Comparison of ENCODE assay signal across 15 mouse cellular contexts in the genomic region with DNA sequence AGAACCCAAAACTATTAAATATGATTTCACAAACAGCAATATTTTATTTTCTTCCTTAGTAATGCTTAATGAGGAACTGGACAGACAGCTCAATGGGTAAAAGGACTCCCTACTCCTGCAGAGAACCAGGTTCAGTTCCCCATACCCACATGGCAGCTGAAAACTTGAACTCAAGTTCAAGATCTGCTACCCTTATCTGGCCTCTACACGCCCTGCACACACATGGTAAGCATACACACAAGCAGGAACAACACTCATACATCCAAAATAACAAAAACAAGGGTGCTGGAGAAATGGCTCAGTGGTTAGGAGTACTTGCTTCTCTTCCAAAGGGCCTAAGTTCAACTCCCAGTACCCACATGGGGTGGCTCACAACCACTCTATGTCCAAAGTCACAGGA. TPM values are rescaled to one million over a fixed set of nuclear protein-coding genes. Genes with fewer than 3 reads are reported as not detected.
DNase-seq lines count a peak whose midpoint lies in the region; ATAC-seq lines count a peak whose summit lies in the region.
"Had no signal": no experiment of that assay in that cellular context is flagged by ENCODE, and none has a peak within 500 bp of the region (broad histone marks: within the 10 kb centered on the region; RNA-seq: fewer than 3 reads in every experiment).

No protein-coding gene starts in this region.

- 47% methylated on average over 1 of the region's 1 CpGs for WGBS in liver, embryonic 13.5 days (ENCODE audit: insufficient replicate concordance)

- no peaks in the 10 kb centered on the region for H3K9me3 ChIP-seq in liver, embryonic 13.5 days (replicated peaks)
- H3K9me3 ChIP-seq: embryonic facial prominence, embryonic 12.5 days; forebrain, embryonic 15.5 days; heart, embryonic 13.5 days; hindbrain, embryonic 15.5 days had no signal

- no peak overlapping the region for H3K9ac ChIP-seq in liver, embryonic 13.5 days
- H3K9ac ChIP-seq: embryonic facial prominence, embryonic 12.5 days; forebrain, embryonic 15.5 days; heart, embryonic 13.5 days; hindbrain, embryonic 15.5 days had no signal

- no peak overlapping the region for H3K4me3 ChIP-seq in liver, embryonic 13.5 days (replicated peaks)
- H3K4me3 ChIP-seq: embryonic facial prominence, embryonic 12.5 days; forebrain, embryonic 15.5 days; heart, embryonic 13.5 days; hindbrain, embryonic 15.5 days had no signal

- no peaks in the 10 kb centered on the region for H3K27me3 ChIP-seq in liver, embryonic 13.5 days
- H3K27me3 ChIP-seq: embryonic facial prominence, embryonic 12.5 days; forebrain, embryonic 15.5 days; heart, embryonic 13.5 days; hindbrain, embryonic 15.5 days had no signal

- H3K4me2 ChIP-seq in liver, embryonic 13.5 days = no peak overlapping the region
- H3K4me2 ChIP-seq: embryonic facial prominence, embryonic 12.5 days; forebrain, embryonic 15.5 days; heart, embryonic 13.5 days; hindbrain, embryonic 15.5 days had no signal

- peak; percentile 12 for DNase-seq in MEL-GATA-1-ER (ENCODE audit: extremely low read depth, low read depth)
- DNase-seq in c-Kit-positive CD71-positive TER-119-positive erythroid progenitor cells, embryonic 14.5 days (ENCODE audit: low spot score) = peak; percentile 7
- DNase-seq in liver, embryonic 13.5 days = no peak
- DNase-seq in spleen, adult 12 weeks (ENCODE audit: low spot score) = no peak
- no peak for DNase-seq in frontal cortex, postnatal 36 days (ENCODE audit: low spot score in 2 of 2)
- no peak for DNase-seq in heart, adult 11 months
- DNase-seq: adrenal gland, postnatal 10 days; cerebellum, adult 8-10 months; cerebellum, postnatal 25 days; gastrocnemius, postnatal 14 days; heart, postnatal 36 days had no signal

- H3K36me3 ChIP-seq in liver, embryonic 13.5 days = peaks cover 6% of the 10 kb centered on the region; the same call in 1 of the 2 replicates

- H3K27ac ChIP-seq in liver, embryonic 13.5 days = no peak overlapping the region
- H3K27ac ChIP-seq: embryonic facial prominence, embryonic 12.5 days; forebrain, embryonic 15.5 days; heart, embryonic 13.5 days; hindbrain, embryonic 15.5 days had no signal

- ATAC-seq in liver, embryonic 13.5 days (ENCODE audit: low read depth) = peak; percentile 61; the same call in 1 of the 2 replicates
- ATAC-seq: forebrain, embryonic 15.5 days had no signal

- peaks cover 16% of the 10 kb centered on the region for H3K4me1 ChIP-seq in liver, embryonic 13.5 days (replicated peaks)
- H3K4me1 ChIP-seq: embryonic facial prominence, embryonic 12.5 days; forebrain, embryonic 15.5 days; heart, embryonic 13.5 days; hindbrain, embryonic 15.5 days had no signal

RNA-seq across cellular contexts. Expression of gene Itfg1, which starts 39.3 kb away (rescaled TPM):
- 23.2 and 29.1 TPM in 2 replicates for polyA plus RNA-seq in liver, embryonic 13.5 days (2015; fragmentation: Nextera tagmentation; extraction: Ambion mirVana)

RNA-seq across cellular contexts. Expression of gene Phkb, which starts 39.4 kb away (rescaled TPM):
- polyA plus RNA-seq in liver, embryonic 13.5 days (2015; fragmentation: Nextera tagmentation; extraction: Ambion mirVana) = 11.9 and 14.7 TPM in 2 replicates

Comparison
In these comparisons a context has a peak if more than half of its experiments do, and no peak if none do; other contexts are left out.
1. DNase-seq: peak in MEL-GATA-1-ER (single experiment) and c-Kit-positive CD71-positive TER-119-positive erythroid progenitor cells, embryonic 14.5 days (single experiment); none in liver, embryonic 13.5 days (single experiment), spleen, adult 12 weeks (single experiment), frontal cortex, postnatal 36 days (0 of 2) and heart, adult 11 months (single experiment).